8 mouse cellular contexts compared by ENCODE assay signal in genomic region chr5:103691624-103692530, GRCm38 (mm10). TPM values are rescaled to one million over a fixed set of nuclear protein-coding genes. Genes with fewer than 3 reads are reported as not detected.
DNase-seq lines count a peak whose midpoint lies in the region; ATAC-seq lines count a peak whose summit lies in the region.

Gene Aff1 (plus strand): TSS chr5:103692374.

- 0 out of 2 replicates have a peak, but pooled peaks cover 10% of the 10 kb centered on the region for H3K4me1 ChIP-seq in intestine, embryonic 15.5 days (replicated peaks)
- peaks cover 24% of the 10 kb centered on the region for H3K4me1 ChIP-seq in midbrain, embryonic 10.5 days

- peak; percentile 97 for ATAC-seq in intestine, embryonic 15.5 days

- no peaks in the 10 kb centered on the region for H3K9me3 ChIP-seq in intestine, embryonic 15.5 days
- H3K9me3 ChIP-seq in midbrain, embryonic 10.5 days (replicated peaks) = no peaks in the 10 kb centered on the region

- no peaks in the 10 kb centered on the region for H3K36me3 ChIP-seq in intestine, embryonic 15.5 days
- H3K36me3 ChIP-seq in midbrain, embryonic 10.5 days = no peaks in the 10 kb centered on the region

- peak within 1 kb of the TSS; percentile 99 for H3K4me2 ChIP-seq in intestine, embryonic 15.5 days (replicated peaks)

- 4% methylated on average over 50 of the region's 50 CpGs for WGBS in intestine, embryonic 15.5 days
- WGBS in midbrain, embryonic 10.5 days = 6% methylated on average over 48 of the region's 50 CpGs

- peaks cover 18% of the 10 kb centered on the region; the same call in 1 of the 2 replicates for H3K27me3 ChIP-seq in intestine, embryonic 15.5 days (replicated peaks)
- peaks cover 55% of the 10 kb centered on the region for H3K27me3 ChIP-seq in midbrain, embryonic 10.5 days (ENCODE audit: low read depth, poor library complexity, severe bottlenecking)

- H3K4me3 ChIP-seq in intestine, embryonic 15.5 days (replicated peaks) = peak within 1 kb of the TSS; percentile 64
- peak within 1 kb of the TSS; percentile 75 for H3K4me3 ChIP-seq in midbrain, embryonic 10.5 days

- peak within 1 kb of the TSS; percentile 54 for H3K9ac ChIP-seq in intestine, embryonic 15.5 days

- intact Hi-C loops in gastrocnemius, postnatal 36 days (cut with DNase I) = loop anchor here (5.0 kb wide), 1 partner anchor 60 kb away; no protein-coding TSS in a partner anchor
- intact Hi-C loops in left cerebral cortex, postnatal 36 days (cut with DNase I) = no loop called here

- H3K27ac ChIP-seq in intestine, embryonic 15.5 days = no peak within 1 kb of the TSS
- peak within 1 kb of the TSS; percentile 72 for H3K27ac ChIP-seq in midbrain, embryonic 10.5 days (replicated peaks)

- peak; percentile 86 for DNase-seq in adrenal gland, adult 8-10 months
- DNase-seq in embryo, embryonic 11.5 days (ENCODE audit: low read depth, low spot score) = peak; percentile 71
- DNase-seq in gastrocnemius, postnatal 36 days = peak; percentile 93 to 96
- peak; percentile 61 to 69 for DNase-seq in left cerebral cortex, postnatal 36 days (ENCODE audit: low spot score in 2 of 2)
- DNase-seq in midbrain, embryonic 10.5 days (ENCODE audit: low spot score) = peak; percentile 88
- DNase-seq in right cerebral cortex, postnatal 36 days (ENCODE audit: low spot score in 2 of 2) = peak; percentile 28 to 54
- peak; percentile 86 for DNase-seq in yolk sac, embryonic 10.5 days (ENCODE audit: low spot score)

RNA-seq across cellular contexts. Expression of gene Aff1, which starts in this region (rescaled TPM):
- total RNA-seq in adrenal gland, adult 8-10 months (2022) = 10 to 100 TPM; 44.1 to 57.5 (median 51.0) TPM
- 10 to 100 TPM; 30.1 to 39.8 TPM for total RNA-seq in gastrocnemius, postnatal 36 days (2021)
- 5.3 TPM in 2 replicates for polyA plus RNA-seq in intestine, embryonic 15.5 days (2015; fragmentation: Nextera tagmentation; extraction: Ambion mirVana)
- 10 to 100 TPM; 10.9 to 13.5 TPM for total RNA-seq in left cerebral cortex, postnatal 36 days (2021)
- polyA plus RNA-seq in midbrain, embryonic 10.5 days (2016; fragmentation: Nextera tagmentation; extraction: Ambion mirVana) = 3.5 and 5.1 TPM in 2 replicates

Comparison
In these comparisons a context has a peak if more than half of its experiments do, and no peak if none do; other contexts are left out.
1. DNase-seq: peak in every context shown above with its lines; median percentile 94 in gastrocnemius, postnatal 36 days; 88 in midbrain, embryonic 10.5 days; 86 in adrenal gland, adult 8-10 months; 86 in yolk sac, embryonic 10.5 days; 71 in embryo, embryonic 11.5 days; 65 in left cerebral cortex, postnatal 36 days; 41 in right cerebral cortex, postnatal 36 days.